Mouse (Mus musculus): ENCODE measurements around the gene Vezf1.

GRCm38 (mm10) chr11:88107365-88107764 lies 39.3 kb downstream of the Vezf1 start:
- no peak for TF ChIP-seq CTCF (IDR thresholded peaks at IDR 0.05; ENCODE audit: extremely low read depth, insufficient read length, insufficient replicate concordance, low read depth, low read length)
- no peak for TF ChIP-seq POLR2A (IDR thresholded peaks at IDR 0.05; ENCODE audit: low read depth, low read length)

Measured in small intestine, adult 2 months (tissue).